Mouse (Mus musculus) forebrain, postnatal 0 days (tissue): ENCODE measurements at regions not wholly inside any gene's neighbourhood (a gene's known extent, or its start where the extent isn't known, plus 50 kb on each side); places are given as distances from the start of the nearest gene placed in this dataset.

Experiments used
- ATAC-seq: fragments of 200-750 bp; cut with Nextera tagmentation; 2 replicates; pipeline ENCODE4 v1.8.0; 2017; ENCODE audit warnings: mild to moderate bottlenecking, moderate library complexity
- DNase-seq: peaks from one replicate; pipeline ENCODE4 v3.0.0-alpha.2; 2015
- H3K27ac ChIP-seq: fragments of 300-500 bp; sonication (generic); 2 replicates; pipeline ENCODE4 v1.5.1; 2014; ENCODE audit warnings: low read depth, mild to moderate bottlenecking, antibody characterized with exemption, low read length, moderate library complexity, mixed read lengths
- H3K27me3 ChIP-seq: fragments of 300-500 bp; sonication (generic); 2 replicates; pipeline ENCODE4 v1.6.1; 2014; ENCODE audit warnings: mild to moderate bottlenecking, low read length, mixed read lengths; ENCODE audit not compliant: insufficient read depth
- H3K36me3 ChIP-seq: fragments of 300-500 bp; sonication (generic); 2 replicates; pipeline ENCODE4 v1.6.1; 2014; ENCODE audit warnings: mild to moderate bottlenecking, moderate library complexity; ENCODE audit not compliant: insufficient read depth
- H3K4me1 ChIP-seq: fragments of 300-500 bp; sonication (generic); 2 replicates; pipeline ENCODE4 v1.6.1; 2014; ENCODE audit warnings: antibody characterized with exemption; ENCODE audit not compliant: insufficient read depth
- H3K4me2 ChIP-seq: fragments of 300-500 bp; sonication (generic); 2 replicates; pipeline ENCODE4 v1.6.1; 2014; ENCODE audit warnings: low read depth, mild to moderate bottlenecking, moderate library complexity
- H3K4me3 ChIP-seq: fragments of 300-500 bp; sonication (generic); 2 replicates; pipeline ENCODE4 v1.5.1; 2014; ENCODE audit warnings: low read depth, low read length, mixed read lengths
- H3K9ac ChIP-seq: fragments of 300-500 bp; sonication (generic); 2 replicates; pipeline ENCODE4 v1.6.1; 2014; ENCODE audit warnings: mild to moderate bottlenecking
- H3K9me3 ChIP-seq: fragments of 300-500 bp; sonication (generic); 2 replicates; pipeline ENCODE4 v1.6.1; 2016; ENCODE audit warnings: low read length
- CTCF ChIP-seq: sonication (generic); IDR thresholded peaks from 2 replicates; pipeline ENCODE4 v1.5.1; 2016; ENCODE audit warnings: antibody characterized with exemption, control low read depth, low read depth
- WGBS: fragments of 180-500 bp; shearing (Covaris S2); extraction: QIAGEN DNeasy Blood & Tissue Kit; methylation state at CpG from one replicate; pipeline ENCODE4 v1.1.7; 2014; 5-methylcytosine and 5-hydroxymethylcytosine counted together

GRCm38 (mm10) chr15:40223272-40223671, 89.1 kb downstream of the 9330182O14Rik start:
- Histone ChIP-seq H3K27me3 (no peaks in the 10 kb centered on the region), H3K4me1 (no peaks in the 10 kb centered on the region), H3K9ac (no peak overlapping the region), H3K36me3 (no peaks in the 10 kb centered on the region), H3K27ac (no peak overlapping the region), H3K9me3 (no peaks in the 10 kb centered on the region), H3K4me3 (no peak overlapping the region), H3K4me2 (no peak overlapping the region)
- ATAC-seq (no peak; the same call in 1 of the 2 replicates), DNase-seq (no peak)
- WGBS: 83% methylated on average over 3 of the region's 3 CpGs
- peak; percentile 23; the same call in 1 of the 2 replicates for TF ChIP-seq CTCF

- H3K9me3 ChIP-seq: no peaks in the 10 kb centered on the region
- no peak for DNase-seq
- no peaks in the 10 kb centered on the region for H3K36me3 ChIP-seq
- H3K4me3 ChIP-seq: no peak overlapping the region
- ATAC-seq: no peak
- 77% methylated on average over 4 of the region's 4 CpGs for WGBS
- H3K9ac ChIP-seq: no peak overlapping the region
- no peak for TF ChIP-seq CTCF
- no peaks in the 10 kb centered on the region for H3K4me1 ChIP-seq
- H3K27ac ChIP-seq: no peak overlapping the region
- H3K27me3 ChIP-seq: no peaks in the 10 kb centered on the region
- no peak overlapping the region for H3K4me2 ChIP-seq
These were observed 107.6 kb downstream of the 9330182O14Rik start for GRCm38 (mm10) chr15:40241764-40242163.

GRCm38 (mm10) chr15:40248966-40249365, 114.8 kb downstream of the 9330182O14Rik start:
- WGBS: 82% methylated on average over 4 of the region's 4 CpGs
- Histone ChIP-seq H3K4me1 (no peaks in the 10 kb centered on the region), H3K4me3 (no peak overlapping the region), H3K27me3 (no peaks in the 10 kb centered on the region), H3K9me3 (no peaks in the 10 kb centered on the region), H3K27ac (no peak overlapping the region), H3K36me3 (no peaks in the 10 kb centered on the region), H3K4me2 (no peak overlapping the region), H3K9ac (no peak overlapping the region)
- DNase-seq: no peak
- ATAC-seq: no peak
- TF ChIP-seq CTCF: no peak

- WGBS: 67% methylated on average over 5 of the region's 5 CpGs
- Histone ChIP-seq H3K9me3 (no peaks in the 10 kb centered on the region), H3K36me3 (no peaks in the 10 kb centered on the region), H3K4me2 (no peak overlapping the region), H3K9ac (no peak overlapping the region), H3K27ac (no peak overlapping the region), H3K4me1 (no peaks in the 10 kb centered on the region), H3K4me3 (no peak overlapping the region), H3K27me3 (no peaks in the 10 kb centered on the region)
- no peak for TF ChIP-seq CTCF
- DNase-seq (no peak), ATAC-seq (no peak)
These were observed 125.3 kb downstream of the 9330182O14Rik start for GRCm38 (mm10) chr15:40259433-40259832.

- H3K4me2 ChIP-seq: no peak overlapping the region
- DNase-seq: no peak
- H3K4me1 ChIP-seq: no peaks in the 10 kb centered on the region
- no peaks in the 10 kb centered on the region for H3K9me3 ChIP-seq
- H3K27me3 ChIP-seq: no peaks in the 10 kb centered on the region
- no peak overlapping the region for H3K9ac ChIP-seq
- no peak for ATAC-seq
- H3K36me3 ChIP-seq: no peaks in the 10 kb centered on the region
- no peak overlapping the region for H3K27ac ChIP-seq
- TF ChIP-seq CTCF: no peak
- no peak overlapping the region for H3K4me3 ChIP-seq
- 59% methylated on average over 1 of the region's 1 CpGs for WGBS
These were observed 144.9 kb downstream of the 9330182O14Rik start for GRCm38 (mm10) chr15:40279021-40279420.

GRCm38 (mm10) chr15:40280551-40280950, 146.4 kb downstream of the 9330182O14Rik start:
- TF ChIP-seq CTCF: no peak
- DNase-seq (peak; percentile 77), ATAC-seq (peak; percentile 71)

GRCm38 (mm10) chr15:40281078-40281720, 147.0 kb downstream of the 9330182O14Rik start:
- peak; percentile 73 for DNase-seq

More at GRCm38 (mm10) chr15:40280551-40280950, 146.4 kb downstream of the 9330182O14Rik start:
- Histone ChIP-seq H3K27me3 (no peaks in the 10 kb centered on the region), H3K9ac (no peak overlapping the region), H3K4me3 (no peak overlapping the region), H3K4me1 (no peaks in the 10 kb centered on the region), H3K9me3 (no peaks in the 10 kb centered on the region), H3K36me3 (no peaks in the 10 kb centered on the region), H3K27ac (peak overlapping the region; percentile 57; the same call in 1 of the 2 replicates), H3K4me2 (no peak overlapping the region)

More at GRCm38 (mm10) chr15:40281078-40281720, 147.0 kb downstream of the 9330182O14Rik start:
- no peaks in the 10 kb centered on the region for H3K27me3 ChIP-seq
- no peak overlapping the region for H3K4me2 ChIP-seq
- TF ChIP-seq CTCF: no peak
- peak; percentile 91 for ATAC-seq
- WGBS: 63% methylated on average over 1 of the region's 1 CpGs
- no peaks in the 10 kb centered on the region for H3K4me1 ChIP-seq
- peak overlapping the region; percentile 47; the same call in 1 of the 2 replicates for H3K27ac ChIP-seq
- no peak overlapping the region for H3K4me3 ChIP-seq
- H3K36me3 ChIP-seq: no peaks in the 10 kb centered on the region
- H3K9ac ChIP-seq: no peak overlapping the region
- H3K9me3 ChIP-seq: no peaks in the 10 kb centered on the region
